Mouse (Mus musculus) macrophage (primary cell): ENCODE data around the gene Blzf1. TPM values are rescaled to one million over a fixed set of nuclear protein-coding genes. Genes with fewer than 3 reads are reported as not detected.
A peak's percentile ranks its signal among the peaks of the same experiment; 100 is the strongest.

Experiments used
- H3K27ac ChIP-seq: fragments of 350-480 bp; formaldehyde crosslinking; 2 replicates; pipeline ENCODE4 v1.9.0; 2021
- H3K36me3 ChIP-seq: fragments of 350-480 bp; formaldehyde crosslinking; 2 replicates; pipeline ENCODE4 v1.9.0; 2021; ENCODE audit errors: inconsistent target
- H3K4me3 ChIP-seq: fragments of 350-480 bp; formaldehyde crosslinking; 2 replicates; pipeline ENCODE4 v1.9.0; 2021; ENCODE audit errors: inconsistent target
- H3K79me2 ChIP-seq: fragments of 350-480 bp; formaldehyde crosslinking; 2 replicates; pipeline ENCODE4 v1.9.0; 2021; ENCODE audit errors: inconsistent target
- WGBS: methylation state at CpG from one replicate; pipeline ENCODE4 v1.1.7; 2026; ENCODE audit warnings: inconsistent platforms; ENCODE audit not compliant: missing documents; 5-methylcytosine and 5-hydroxymethylcytosine counted together
- polyA plus RNA-seq: library from polyadenylated mRNA; stranded (reverse); fragments of 250-400 nt; gene quantifications from 3 replicates; pipeline ENCODE4 v1.2.4, GENCODE M21; 2018; ENCODE audit warnings: inconsistent platforms

The Blzf1 gene
- polyA plus RNA-seq, 1 experiment from 2014 or later, result 21.5 TPM

DNA sequence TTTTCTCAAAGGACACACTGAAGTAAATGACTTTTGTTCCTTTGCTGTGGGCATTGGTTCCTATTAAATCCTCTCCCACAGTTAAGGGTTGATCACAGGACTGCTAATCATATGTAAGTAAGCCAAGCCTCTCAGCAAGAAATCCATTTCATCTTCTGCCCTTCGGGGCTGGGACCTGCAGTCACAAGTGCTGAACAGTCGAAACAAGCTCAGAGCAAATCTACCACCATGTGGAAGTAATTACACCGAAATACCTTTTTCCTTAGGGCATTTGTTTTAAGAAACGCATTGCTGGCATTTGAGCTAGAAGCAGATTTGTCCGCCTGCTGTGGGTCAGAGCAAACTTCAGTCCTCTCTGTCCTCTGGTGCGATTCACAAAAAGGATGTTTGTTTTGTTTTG is 33.6 kb downstream of the Blzf1 start:
- H3K4me3 ChIP-seq, result no peak overlapping the region
- WGBS, result 83% methylated on average over 6 of the region's 6 CpGs
- no peak overlapping the region for H3K27ac ChIP-seq
- H3K79me2 ChIP-seq, result no peaks in the 10 kb centered on the region
- H3K36me3 ChIP-seq, result no peaks in the 10 kb centered on the region

DNA sequence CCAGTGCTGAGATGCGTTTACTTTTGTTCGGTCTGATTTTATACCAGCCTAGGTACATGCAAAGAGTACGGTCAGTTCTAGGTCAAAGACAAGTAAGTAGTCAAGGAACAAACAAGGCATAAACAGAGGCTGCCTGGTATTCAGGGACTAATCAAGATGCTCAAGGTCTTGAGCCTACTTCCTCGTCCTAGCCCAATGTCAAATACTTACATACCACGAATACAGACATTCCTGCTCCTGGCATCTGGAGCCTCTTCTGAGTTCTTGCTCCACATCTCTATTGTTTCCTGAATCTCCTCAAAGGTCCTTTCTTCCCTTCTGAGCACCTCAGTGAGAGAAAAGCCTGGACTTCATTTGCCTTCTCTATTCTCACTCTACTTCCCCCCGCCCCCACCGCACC is 36.3 kb downstream of the Blzf1 start:
- no peak overlapping the region for H3K4me3 ChIP-seq
- H3K36me3 ChIP-seq, result no peaks in the 10 kb centered on the region
- no peaks in the 10 kb centered on the region for H3K79me2 ChIP-seq
- 91% methylated on average over 7 of the region's 7 CpGs for WGBS
- no peak overlapping the region for H3K27ac ChIP-seq

DNA sequence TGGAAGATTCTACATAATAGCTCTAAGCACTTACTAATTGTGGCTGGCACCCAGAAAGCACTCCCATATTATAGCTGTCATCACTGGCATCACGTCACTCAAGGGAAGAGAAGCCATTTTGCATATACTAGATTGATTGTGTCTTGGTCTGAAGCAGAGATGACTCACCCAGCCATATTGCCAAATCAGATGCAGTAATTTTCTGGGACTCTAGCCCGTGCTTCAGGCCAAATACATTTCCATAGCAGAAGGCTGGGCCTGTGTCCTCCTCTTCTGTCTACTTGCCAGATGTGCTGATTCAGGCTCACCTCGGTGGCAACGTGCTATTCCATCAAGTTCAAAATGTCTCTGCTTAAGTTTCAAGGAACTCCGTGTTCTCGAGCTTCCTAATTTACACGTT is 45.7 kb downstream of the Blzf1 start:
- Histone ChIP-seq H3K4me3 (no peak overlapping the region), H3K36me3 (peaks cover 15% of the 10 kb centered on the region; the same call in 1 of the 2 replicates), H3K27ac (no peak overlapping the region), H3K79me2 (no peaks in the 10 kb centered on the region)
- WGBS, result 87% methylated on average over 7 of the region's 7 CpGs

DNA sequence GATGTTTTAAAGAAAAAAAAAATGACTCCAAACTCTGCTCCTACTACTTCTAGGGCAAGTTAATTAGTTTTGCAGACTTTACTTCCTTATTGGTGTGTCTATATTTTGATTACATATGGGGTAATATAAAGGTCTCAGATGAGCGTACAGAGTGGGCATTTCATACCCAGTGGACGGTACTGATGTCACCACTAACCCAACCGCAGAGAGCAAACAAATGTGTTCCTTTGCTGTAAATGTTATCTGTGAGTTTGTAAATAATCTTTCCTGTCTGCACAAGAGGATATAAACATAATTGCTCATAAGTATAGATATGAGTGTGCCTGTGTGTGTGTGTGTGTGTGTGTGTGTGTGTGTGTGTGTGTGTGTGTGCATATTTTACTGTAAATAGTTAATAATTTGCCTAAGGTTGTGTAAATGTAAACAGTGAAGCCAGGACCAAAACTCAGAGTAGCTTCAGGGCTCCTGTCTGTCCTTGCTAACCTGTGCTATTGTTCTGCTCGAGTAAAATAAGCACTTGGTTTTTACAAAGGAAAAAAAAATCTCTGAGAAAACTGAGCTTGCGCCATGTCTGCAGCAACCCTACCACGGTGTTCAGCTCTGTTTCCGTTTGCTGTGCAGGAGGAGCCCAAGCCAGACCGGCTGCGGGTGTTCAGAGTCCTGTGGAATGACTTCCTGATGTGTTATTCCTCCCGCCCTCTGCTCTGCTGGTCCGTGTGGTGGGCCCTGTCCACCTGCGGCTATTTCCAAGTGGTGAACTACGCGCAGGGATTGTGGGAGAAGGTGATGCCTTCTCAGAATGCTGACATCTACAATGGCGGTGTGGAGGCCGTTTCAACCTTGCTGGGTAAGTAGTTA is 46.9 kb downstream of the Blzf1 start:
- Histone ChIP-seq H3K36me3 (peaks cover 15% of the 10 kb centered on the region; the same call in 1 of the 2 replicates), H3K27ac (no peak overlapping the region), H3K4me3 (no peak overlapping the region), H3K79me2 (no peaks in the 10 kb centered on the region)
- 93% methylated on average over 16 of the region's 16 CpGs for WGBS

- Histone ChIP-seq H3K4me3 (no peak overlapping the region), H3K36me3 (0 out of 2 replicates have a peak, but pooled peaks cover 7% of the 10 kb centered on the region), H3K27ac (no peak overlapping the region), H3K79me2 (peaks cover 54% of the 10 kb centered on the region)
- 92% methylated on average over 3 of the region's 3 CpGs for WGBS
These were observed 52.5 kb downstream of the Blzf1 start for GRCm38 (mm10) chr1:164254836-164255235.

DNA sequence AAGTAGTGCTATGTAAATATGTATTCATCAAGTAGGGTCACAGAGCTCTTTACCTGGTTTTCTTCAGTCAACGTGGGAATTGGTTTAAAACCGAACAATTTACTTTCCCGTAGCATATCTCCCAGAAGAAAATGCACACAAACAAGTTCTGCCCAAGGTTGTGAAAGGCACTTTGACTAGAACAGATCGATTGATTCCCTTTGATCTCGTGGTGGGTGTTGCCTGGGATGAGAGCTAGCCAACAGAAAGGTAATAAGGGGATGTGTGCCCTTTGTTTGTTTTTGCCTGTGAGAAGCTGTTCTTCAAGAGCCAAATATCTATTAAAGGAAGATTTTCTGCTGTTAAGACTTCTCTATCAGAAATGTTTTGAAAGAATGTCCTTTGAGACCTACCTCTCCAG is 54.7 kb downstream of the Blzf1 start:
- Histone ChIP-seq H3K36me3 (0 out of 2 replicates have a peak, but pooled peaks cover 7% of the 10 kb centered on the region), H3K79me2 (peaks cover 54% of the 10 kb centered on the region), H3K4me3 (no peak overlapping the region), H3K27ac (no peak overlapping the region)
- 90% methylated on average over 5 of the region's 5 CpGs for WGBS

DNA sequence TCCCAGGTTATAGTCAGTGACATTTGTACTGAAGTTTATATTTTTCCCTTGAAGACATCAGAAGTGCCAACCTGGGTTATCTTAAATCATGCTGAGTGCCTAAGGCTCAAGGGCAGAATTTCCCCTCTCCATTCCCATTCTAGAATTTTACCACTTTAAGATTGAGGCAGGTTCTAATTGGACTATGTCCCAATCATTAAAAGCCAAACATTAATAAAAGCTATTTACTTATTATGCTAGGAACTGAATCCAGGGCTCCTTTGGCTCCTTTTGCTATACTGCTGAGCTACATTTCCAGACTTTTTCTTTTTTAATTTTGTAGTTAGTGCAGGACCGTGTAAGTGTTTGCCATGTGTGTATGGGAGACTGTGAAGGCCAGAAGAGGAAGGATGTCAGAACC is 55.9 kb downstream of the Blzf1 start:
- Histone ChIP-seq H3K79me2 (peaks cover 54% of the 10 kb centered on the region), H3K4me3 (no peak overlapping the region), H3K27ac (no peak overlapping the region), H3K36me3 (no peaks in the 10 kb centered on the region)
- 92% methylated on average over 1 of the region's 1 CpGs for WGBS

- Histone ChIP-seq H3K36me3 (no peaks in the 10 kb centered on the region), H3K79me2 (peaks cover 54% of the 10 kb centered on the region), H3K27ac (no peak overlapping the region), H3K4me3 (peak overlapping the region; percentile 84; the same call in 1 of the 2 replicates)
- 64% methylated on average over 8 of the region's 8 CpGs for WGBS
These were observed 56.7 kb downstream of the Blzf1 start for GRCm38 (mm10) chr1:164250391-164251150.

DNA sequence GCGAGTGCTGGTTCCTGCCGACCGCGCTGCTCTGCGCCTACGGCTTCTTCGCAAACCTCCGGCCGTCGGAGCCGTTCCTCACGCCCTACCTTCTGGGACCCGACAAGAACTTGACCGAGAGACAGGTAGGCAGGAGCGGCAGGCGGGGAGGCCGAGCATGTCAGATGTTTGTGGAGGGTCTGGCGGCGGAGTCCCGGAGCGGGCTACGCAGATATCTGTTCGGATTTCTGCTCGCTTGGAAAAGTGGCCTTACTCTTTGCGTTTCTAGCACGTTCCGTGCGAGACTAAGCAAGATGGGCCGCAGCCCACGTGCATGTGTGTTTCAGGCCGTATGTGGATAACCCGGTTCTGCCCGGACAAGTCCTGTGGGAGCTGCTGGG is 58.0 kb downstream of the Blzf1 start:
- Histone ChIP-seq H3K79me2 (peaks cover 45% of the 10 kb centered on the region), H3K27ac (peak overlapping the region; percentile 24; the same call in 1 of the 2 replicates), H3K4me3 (peak overlapping the region; percentile 84), H3K36me3 (no peaks in the 10 kb centered on the region)
- under 1% methylated on average over 32 of the region's 33 CpGs for WGBS

DNA sequence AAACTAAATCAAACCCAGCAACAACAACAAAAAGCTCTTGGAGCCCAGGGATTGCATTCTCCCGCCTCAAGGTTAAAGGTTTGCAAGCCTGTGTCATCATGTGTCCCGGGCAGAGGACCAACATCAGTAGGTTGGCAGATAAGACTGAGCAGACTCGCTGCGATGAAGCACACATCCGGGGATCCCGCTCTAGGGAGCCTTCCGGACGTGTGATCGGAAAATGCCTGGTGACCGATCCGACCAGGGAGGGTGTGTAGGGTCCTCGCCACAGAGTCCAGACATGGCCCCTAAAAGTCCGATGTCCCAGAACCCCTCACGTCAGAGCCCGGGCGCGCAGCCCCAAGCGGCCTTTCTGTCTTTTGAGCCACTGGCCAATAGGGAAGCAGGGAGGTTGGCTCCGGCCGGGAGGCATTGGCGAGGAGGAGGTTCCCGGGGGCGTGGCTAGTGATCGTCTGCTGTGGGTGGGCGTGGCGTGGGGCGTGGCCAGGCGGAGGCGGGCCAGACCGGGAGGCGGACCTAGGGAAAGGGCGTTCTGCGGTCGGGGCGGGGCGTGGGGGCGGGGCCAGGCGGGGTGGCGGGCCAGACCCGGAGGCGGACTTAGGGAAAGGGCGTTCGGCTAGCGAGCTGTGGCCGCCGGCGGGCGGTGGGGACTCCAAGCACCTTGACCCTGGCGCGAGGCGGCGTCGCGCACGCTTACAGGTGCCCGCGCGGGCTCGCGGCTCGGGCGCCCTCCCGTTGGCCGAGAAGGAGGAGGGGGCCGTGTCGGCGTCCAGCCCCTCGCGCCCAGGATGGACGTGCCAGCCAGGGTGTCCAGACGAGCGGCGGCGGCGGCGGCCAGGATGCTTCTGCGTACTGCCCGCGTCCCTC is 58.6 kb downstream of the Blzf1 start, which contains the start of gene Slc19a2:
Slc19a2 (plus strand) TSS at position 582 of the 867 bp plus-strand sequence.
- Histone ChIP-seq H3K4me3 (peak within 1 kb of the TSS; percentile 84), H3K27ac (peak within 1 kb of the TSS; percentile 76), H3K79me2 (peaks cover 39% of the 10 kb centered on the region), H3K36me3 (no peaks in the 10 kb centered on the region)
- under 1% methylated on average over 77 of the region's 79 CpGs for WGBS

GRCm38 (mm10) chr1:164247971-164248370 is 59.3 kb downstream of the Blzf1 start:
- H3K79me2 ChIP-seq, result peaks cover 32% of the 10 kb centered on the region
- 15% methylated on average over 10 of the region's 10 CpGs for WGBS
- peak overlapping the region; percentile 67 for H3K4me3 ChIP-seq
- H3K36me3 ChIP-seq, result no peaks in the 10 kb centered on the region
- H3K27ac ChIP-seq, result peak overlapping the region; percentile 76

DNA sequence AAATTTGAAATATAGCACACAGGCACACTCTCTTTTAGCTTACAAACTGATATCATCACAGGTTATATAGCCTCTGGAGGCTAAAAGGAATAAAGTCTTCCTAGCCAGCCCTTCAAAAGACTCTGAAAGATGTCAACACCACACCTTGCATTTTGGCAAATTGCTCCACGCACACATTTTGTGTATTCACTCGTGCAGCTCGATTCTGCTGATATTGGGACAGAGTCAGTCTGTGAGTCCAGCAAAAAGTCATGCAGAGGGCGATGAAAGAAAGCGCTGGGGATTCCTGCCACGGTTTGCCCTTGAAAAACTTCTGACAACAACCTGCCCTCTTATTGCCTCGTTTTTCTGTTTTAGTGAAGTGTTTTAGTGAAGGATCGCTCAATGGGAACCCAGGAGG is 59.8 kb downstream of the Blzf1 start:
- Histone ChIP-seq H3K4me3 (no peak overlapping the region), H3K36me3 (no peaks in the 10 kb centered on the region), H3K79me2 (peaks cover 27% of the 10 kb centered on the region), H3K27ac (no peak overlapping the region)
- 79% methylated on average over 8 of the region's 8 CpGs for WGBS

DNA sequence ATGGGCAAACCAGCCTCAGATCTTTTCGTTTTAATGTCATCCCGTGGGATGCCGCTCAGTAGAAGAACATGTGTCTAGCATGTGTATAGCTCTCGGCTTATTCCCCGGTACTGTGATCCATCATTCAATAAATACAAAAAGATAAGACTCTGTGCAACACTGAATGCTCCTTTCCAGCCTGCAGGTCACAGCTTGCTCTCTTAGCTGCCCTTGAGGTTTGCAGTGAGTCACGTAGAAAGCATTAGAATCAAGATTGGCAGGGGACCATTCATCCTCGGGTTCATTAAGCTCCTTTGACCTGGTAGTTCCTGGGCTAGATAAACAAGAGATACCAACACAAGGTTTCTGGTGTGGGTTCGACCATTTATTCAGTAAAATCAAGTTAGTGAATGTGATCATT is 64.5 kb downstream of the Blzf1 start:
- WGBS, result 93% methylated on average over 8 of the region's 8 CpGs
- H3K36me3 ChIP-seq, result no peaks in the 10 kb centered on the region
- H3K79me2 ChIP-seq, result no peaks in the 10 kb centered on the region
- H3K27ac ChIP-seq, result no peak overlapping the region
- H3K4me3 ChIP-seq, result no peak overlapping the region

- H3K79me2 ChIP-seq, result no peaks in the 10 kb centered on the region
- no peak overlapping the region for H3K27ac ChIP-seq
- no peak overlapping the region for H3K4me3 ChIP-seq
- H3K36me3 ChIP-seq, result no peaks in the 10 kb centered on the region
- 91% methylated on average over 2 of the region's 2 CpGs for WGBS
These were observed 65.8 kb downstream of the Blzf1 start for GRCm38 (mm10) chr1:164241494-164241893.
